Mouse (Mus musculus) neural tube, embryonic 14.5 days (tissue): ENCODE data around the gene 1700001K19Rik. TPM values are rescaled to one million over a fixed set of nuclear protein-coding genes. Genes with fewer than 3 reads are reported as not detected.

Experiments used
- ATAC-seq: fragments of 200-750 bp; cut with Nextera tagmentation; 2 replicates; pipeline ENCODE4 v1.8.0; 2017; ENCODE audit warnings: low read depth, mild to moderate bottlenecking, moderate TSS enrichment, moderate library complexity
- H3K27ac ChIP-seq: fragments of 300-500 bp; sonication (generic); 2 replicates; pipeline ENCODE4 v1.5.1; 2014; ENCODE audit warnings: low read depth, mild to moderate bottlenecking, control low read depth, low read length, moderate library complexity, mixed read lengths
- H3K27me3 ChIP-seq: fragments of 300-500 bp; sonication (generic); 2 replicates; pipeline ENCODE4 v1.6.1; 2014; ENCODE audit warnings: low read length; ENCODE audit not compliant: control insufficient read depth, insufficient read depth
- H3K36me3 ChIP-seq: fragments of 300-500 bp; sonication (generic); 2 replicates; pipeline ENCODE4 v1.6.1; 2014; ENCODE audit warnings: low read length, mixed read lengths; ENCODE audit not compliant: control insufficient read depth, insufficient read depth
- H3K4me1 ChIP-seq: fragments of 300-500 bp; sonication (generic); 2 replicates; pipeline ENCODE4 v1.6.1; 2014; ENCODE audit warnings: low read length; ENCODE audit not compliant: control insufficient read depth, insufficient read depth
- H3K4me2 ChIP-seq: fragments of 300-500 bp; sonication (generic); 2 replicates; pipeline ENCODE4 v1.6.1; 2014; ENCODE audit warnings: mild to moderate bottlenecking, low read depth, low read length, control low read depth
- H3K4me3 ChIP-seq: fragments of 300-500 bp; sonication (generic); 2 replicates; pipeline ENCODE4 v1.5.1; 2014; ENCODE audit warnings: low read depth, low read length, control low read depth, mixed read lengths
- H3K9ac ChIP-seq: fragments of 300-500 bp; sonication (generic); replicated peaks from 2 replicates; pipeline ENCODE4 v1.6.1; 2014; ENCODE audit warnings: low read depth, mild to moderate bottlenecking, control low read depth, low read length, mixed read lengths
- H3K9me3 ChIP-seq: fragments of 300-500 bp; sonication (generic); 2 replicates; pipeline ENCODE4 v1.6.1; 2016; ENCODE audit warnings: low read length; ENCODE audit not compliant: control insufficient read depth
- WGBS: fragments of 180-500 bp; shearing (Covaris S2); extraction: QIAGEN DNeasy Blood & Tissue Kit; methylation state at CpG from one replicate; pipeline ENCODE4 v1.1.7; 2014; 5-methylcytosine and 5-hydroxymethylcytosine counted together
- microRNA-seq: library from miRNA; unstranded; fragments of <30 nt; microRNA quantifications from one replicate; pipeline ENCODE4, GENCODE M21; 2016
- polyA plus RNA-seq: library from polyadenylated mRNA; unstranded; fragments of >200 nt; fragmentation: Nextera tagmentation; extraction: Ambion mirVana; gene quantifications from 2 replicates; pipeline ENCODE4 v1.2.1, GENCODE M21; 2014

Gene 1700001K19Rik
- polyA plus RNA-seq, 1 experiment from 2014 or later: 0.44 TPM

- H3K27me3 ChIP-seq: no peaks in the 10 kb centered on the region
- H3K9me3 ChIP-seq: no peaks in the 10 kb centered on the region
- no peak overlapping the region for H3K9ac ChIP-seq
- peaks cover 98% of the 10 kb centered on the region for H3K36me3 ChIP-seq
- no peak overlapping the region for H3K27ac ChIP-seq
- no peak for ATAC-seq
- no peak overlapping the region for H3K4me2 ChIP-seq
- no peak overlapping the region for H3K4me3 ChIP-seq
- no peaks in the 10 kb centered on the region for H3K4me1 ChIP-seq
- WGBS: 94% methylated on average over 13 of the region's 13 CpGs
These were observed 44.8 kb downstream of the 1700001K19Rik start for GRCm38 (mm10) chr12:110637507-110638114.

GRCm38 (mm10) chr12:110636293-110636692 lies 46.1 kb downstream of the 1700001K19Rik start:
- ATAC-seq: no peak

GRCm38 (mm10) chr12:110630056-110630455 lies 52.4 kb downstream of the 1700001K19Rik start:
- Histone ChIP-seq H3K4me2 (no peak overlapping the region), H3K27ac (no peak overlapping the region), H3K9me3 (no peaks in the 10 kb centered on the region), H3K4me3 (no peak overlapping the region), H3K4me1 (no peaks in the 10 kb centered on the region), H3K9ac (no peak overlapping the region), H3K27me3 (no peaks in the 10 kb centered on the region), H3K36me3 (peaks cover 100% of the 10 kb centered on the region)
- ATAC-seq: no peak
- 92% methylated on average over 11 of the region's 11 CpGs for WGBS

More at GRCm38 (mm10) chr12:110636293-110636692, 46.1 kb downstream of the 1700001K19Rik start:
- Histone ChIP-seq H3K4me1 (no peaks in the 10 kb centered on the region), H3K27ac (no peak overlapping the region), H3K4me2 (no peak overlapping the region), H3K9ac (no peak overlapping the region), H3K27me3 (no peaks in the 10 kb centered on the region), H3K36me3 (peaks cover 98% of the 10 kb centered on the region), H3K4me3 (no peak overlapping the region), H3K9me3 (no peaks in the 10 kb centered on the region)
- 97% methylated on average over 12 of the region's 12 CpGs for WGBS

Small RNA genes within 50 kb of the gene (microRNA-seq; reads per million reads assigned to microRNA genes)
- gene Gm27299: not detected

Other genes starting within 250 kb of the 1700001K19Rik start
- gene Ppp2r5c, start 235.5 kb downstream of the 1700001K19Rik start, polyA plus RNA-seq: 148 and 155 TPM in 2 replicates
- gene Dync1h1, start 81.2 kb downstream of the 1700001K19Rik start, polyA plus RNA-seq: 107 and 142 TPM in 2 replicates
- gene Hsp90aa1, start 20.1 kb upstream of the 1700001K19Rik start, polyA plus RNA-seq: 1,424 and 1,546 TPM in 2 replicates
- gene Wdr20, start 55.3 kb upstream of the 1700001K19Rik start, polyA plus RNA-seq: 26.9 and 27.7 TPM in 2 replicates
- 13.4 and 14.2 TPM in 2 replicates for gene Mok, start 158.3 kb upstream of the 1700001K19Rik start, polyA plus RNA-seq
- 3.5 and 3.8 TPM in 2 replicates for gene Zfp839, start 167.6 kb upstream of the 1700001K19Rik start, polyA plus RNA-seq
- gene Cinp, start 206.5 kb upstream of the 1700001K19Rik start, polyA plus RNA-seq: 79.0 and 97.5 TPM in 2 replicates
- gene Tecpr2, start 206.6 kb upstream of the 1700001K19Rik start, polyA plus RNA-seq: 7.2 and 7.7 TPM in 2 replicates